Mouse (Mus musculus): ENCODE measurements at regions not wholly inside any gene's neighbourhood (a gene's known extent, or its start where the extent isn't known, plus 50 kb on each side); places are given as distances from the start of the nearest gene placed in this dataset.

DNA sequence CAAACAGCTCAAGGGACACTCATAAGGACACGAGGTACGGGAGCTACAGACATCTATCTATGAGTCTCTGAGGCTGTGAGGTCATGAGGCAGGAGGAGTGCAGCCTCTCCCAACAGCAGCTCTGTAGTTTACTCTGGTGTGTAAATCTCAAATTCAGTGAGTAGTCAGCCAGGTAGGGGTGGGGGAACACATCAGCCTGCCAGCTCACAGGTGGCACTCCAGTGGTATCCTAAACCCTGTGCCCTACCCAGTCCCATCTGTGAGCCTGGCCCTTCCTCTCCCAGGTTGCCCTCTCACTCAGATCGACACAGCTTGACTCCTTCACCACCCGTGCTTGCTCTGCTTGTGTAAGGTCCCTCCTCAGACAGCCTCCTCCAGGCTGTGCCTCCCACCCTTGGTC, 202.2 kb downstream of the Sipa1l2 start:
- no peak for DNase-seq (ENCODE audit: low spot score)

DNA sequence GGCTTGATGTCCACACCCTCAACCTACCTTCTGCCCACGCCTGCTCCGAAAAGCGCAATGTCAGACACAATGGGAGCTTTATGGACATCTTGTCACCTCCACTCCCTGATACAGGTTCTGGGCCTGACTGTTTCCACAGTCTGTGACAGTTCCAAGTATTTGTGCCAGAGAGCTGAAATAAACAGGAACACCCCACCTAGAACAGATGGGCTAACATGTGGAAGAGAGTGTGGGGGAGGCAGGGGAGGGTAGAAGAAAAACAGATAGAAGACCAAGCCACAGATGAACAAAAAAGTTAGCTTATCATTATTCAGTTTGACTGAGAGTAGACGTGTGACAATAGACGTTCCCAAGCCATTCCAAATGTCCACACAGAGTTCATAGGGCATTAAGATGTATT, 204.6 kb downstream of the Sipa1l2 start:
- no peak for DNase-seq (ENCODE audit: low spot score)

DNA sequence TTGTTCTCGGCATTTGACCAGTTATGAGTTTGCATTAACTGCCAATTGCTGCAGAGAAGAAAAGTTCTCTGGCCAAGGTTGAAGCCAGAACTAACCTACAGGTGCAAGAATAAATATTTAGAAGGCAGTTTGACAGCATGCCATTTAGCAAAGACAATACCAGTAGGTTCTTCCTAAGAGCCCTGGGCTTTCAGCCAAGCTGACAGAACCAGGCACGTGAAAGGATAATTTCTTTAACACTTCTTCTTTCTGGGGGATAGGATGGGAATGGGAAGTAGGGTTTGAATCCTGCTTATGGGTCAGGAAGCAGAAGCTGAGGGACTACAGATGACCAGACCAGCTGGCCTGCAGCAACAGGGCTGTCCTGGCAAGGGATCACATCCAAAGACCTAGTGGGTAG, 210.2 kb downstream of the Sipa1l2 start:
- DNase-seq (ENCODE audit: low spot score), result no peak

DNA sequence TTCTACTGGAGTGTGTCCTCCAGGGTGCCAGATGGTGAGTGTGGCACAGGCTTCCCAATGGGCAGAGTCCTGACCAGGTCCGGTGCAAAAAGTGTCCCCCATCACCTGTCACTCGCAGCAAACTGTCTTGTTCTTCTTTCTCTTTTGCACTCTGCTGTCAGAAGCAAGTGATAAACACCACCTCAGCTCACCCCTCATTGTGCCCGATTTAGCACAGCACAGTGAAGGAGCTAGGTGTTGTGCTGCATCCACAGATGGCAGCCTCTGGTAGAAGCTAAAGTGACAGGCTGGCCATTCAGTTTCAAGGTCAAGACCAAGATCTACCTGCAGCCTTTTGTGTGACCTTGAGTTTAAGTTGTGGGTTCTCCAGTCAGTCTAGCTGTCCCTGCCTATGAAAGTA, 211.8 kb downstream of the Sipa1l2 start:
- no peak for DNase-seq (ENCODE audit: low spot score)

DNA sequence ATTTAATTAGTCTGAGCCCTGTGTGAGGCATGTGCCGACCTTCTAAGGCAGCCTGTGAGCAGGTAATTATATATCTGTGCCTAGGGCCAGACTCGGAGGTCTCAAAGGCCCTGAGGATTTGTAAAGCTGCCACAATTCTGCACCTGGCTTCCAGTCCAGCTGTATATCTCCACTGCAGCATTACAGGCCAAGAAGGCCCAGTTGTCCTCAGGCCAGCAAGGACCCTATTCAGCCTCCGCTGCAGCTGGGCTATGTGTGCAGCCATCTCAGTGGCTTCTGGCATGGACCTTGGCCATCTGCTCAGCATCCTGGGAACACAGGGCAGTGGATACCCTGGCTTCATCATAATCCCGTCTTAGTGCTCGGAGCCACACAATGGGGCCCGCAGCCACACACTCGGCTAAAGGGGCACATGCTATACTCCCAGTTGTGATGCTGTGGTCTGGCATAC, 214.5 kb downstream of the Sipa1l2 start:
- DNase-seq (ENCODE audit: low spot score), result peak; percentile 70

DNA sequence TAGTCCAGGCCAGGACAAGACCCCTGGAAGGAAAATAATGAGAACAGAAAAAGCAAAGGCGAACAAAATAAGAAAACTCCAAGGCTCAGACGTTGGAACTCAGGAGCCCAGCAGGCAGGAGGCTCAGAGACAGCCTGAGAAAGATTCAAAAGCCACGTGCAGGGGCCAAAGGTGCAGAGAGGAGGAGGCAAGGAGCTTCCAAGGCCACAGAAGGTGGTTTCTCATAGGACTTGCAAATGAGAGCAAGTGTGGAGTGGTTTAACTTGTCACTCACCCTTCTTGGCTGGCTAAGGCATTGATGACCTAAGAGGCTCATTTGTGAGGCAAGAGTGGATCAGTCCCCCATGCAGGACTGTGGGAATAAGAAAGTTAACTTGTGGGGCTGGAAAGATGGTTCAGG, 217.3 kb downstream of the Sipa1l2 start:
- DNase-seq (ENCODE audit: low spot score), result no peak

DNA sequence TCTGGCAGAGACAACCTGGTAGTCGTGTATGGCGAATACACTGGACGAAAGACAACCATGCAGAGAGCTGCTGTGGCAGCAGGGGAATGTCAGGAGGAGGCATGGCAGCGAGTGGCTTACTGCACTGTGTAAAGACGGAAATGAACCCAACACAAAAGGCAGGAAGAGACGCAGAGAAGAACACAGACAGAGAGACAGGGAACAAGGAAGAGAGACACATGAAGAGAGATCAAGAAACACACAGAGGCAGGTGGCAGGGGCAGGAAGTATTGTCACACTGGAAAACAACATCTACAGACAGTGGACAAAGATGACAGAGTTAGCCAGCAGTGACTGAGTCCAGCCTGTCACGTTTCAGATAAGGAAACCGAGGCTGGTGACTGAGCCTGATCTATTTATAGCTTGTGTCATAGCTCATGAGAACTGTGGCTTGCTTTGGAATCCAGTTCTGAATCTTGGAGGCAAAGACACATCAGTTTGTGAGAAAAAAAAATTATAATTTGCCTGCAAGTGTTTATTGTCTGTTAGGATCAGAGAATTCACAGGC, 218.0 kb downstream of the Sipa1l2 start:
- DNase-seq (ENCODE audit: low spot score), result no peak

DNA sequence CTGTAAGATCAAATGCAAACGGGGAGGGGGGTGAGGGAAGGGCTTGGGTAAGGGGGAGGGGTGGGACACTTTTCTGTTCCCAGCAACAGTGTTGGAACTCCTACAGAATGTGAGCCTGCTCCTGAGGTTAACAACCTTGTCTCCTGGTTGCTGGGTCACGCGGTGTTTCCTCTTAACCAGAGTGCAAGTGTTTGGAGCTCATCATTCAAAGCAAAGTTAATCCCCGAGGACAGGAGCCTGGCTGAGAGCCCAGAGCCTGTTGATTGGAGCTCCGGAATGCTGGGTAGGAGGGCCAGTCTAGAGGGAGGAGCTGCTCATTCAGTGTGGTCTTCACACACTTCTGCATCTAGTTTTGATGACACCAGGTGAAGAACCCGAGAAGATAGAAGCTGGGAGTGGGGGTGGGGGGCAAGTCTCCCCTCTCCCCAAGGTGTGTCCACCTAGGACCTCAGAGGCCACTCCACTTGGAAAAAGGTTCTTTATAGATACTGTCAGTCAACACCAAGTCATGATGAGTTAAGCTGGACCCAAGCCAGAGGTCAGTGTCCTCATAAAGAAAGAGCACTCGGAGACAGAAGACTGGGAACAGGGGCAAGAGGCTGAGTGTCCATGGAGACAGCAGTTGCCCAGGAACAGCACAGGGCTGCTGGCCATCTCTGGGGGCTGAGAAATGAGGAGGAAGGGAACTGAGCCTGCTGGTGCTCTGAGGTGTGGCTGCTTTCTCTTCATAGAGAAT, 220.2 kb downstream of the Sipa1l2 start:
- peak; percentile 99 for DNase-seq (ENCODE audit: low spot score)

DNA sequence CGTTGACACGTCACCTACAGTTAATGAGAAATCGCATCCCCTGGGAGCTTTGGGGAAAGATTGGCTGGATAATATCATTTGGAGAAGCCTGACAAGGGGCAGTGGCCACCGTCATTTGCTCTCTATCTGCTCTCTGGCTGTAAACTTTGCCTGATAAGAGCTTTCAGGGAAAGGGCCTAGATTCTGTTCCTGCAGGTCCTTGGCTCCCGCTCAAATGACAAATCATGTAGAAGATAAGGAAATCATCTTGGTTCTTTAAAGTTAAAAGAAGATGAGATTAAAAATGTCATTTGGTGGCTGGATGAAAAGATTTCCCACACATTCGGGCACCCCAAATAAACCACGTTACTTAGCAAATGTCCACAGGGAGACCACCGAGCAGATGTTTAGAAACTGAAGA, 223.4 kb downstream of the Sipa1l2 start:
- DNase-seq (ENCODE audit: low spot score), result peak; percentile 82

DNA sequence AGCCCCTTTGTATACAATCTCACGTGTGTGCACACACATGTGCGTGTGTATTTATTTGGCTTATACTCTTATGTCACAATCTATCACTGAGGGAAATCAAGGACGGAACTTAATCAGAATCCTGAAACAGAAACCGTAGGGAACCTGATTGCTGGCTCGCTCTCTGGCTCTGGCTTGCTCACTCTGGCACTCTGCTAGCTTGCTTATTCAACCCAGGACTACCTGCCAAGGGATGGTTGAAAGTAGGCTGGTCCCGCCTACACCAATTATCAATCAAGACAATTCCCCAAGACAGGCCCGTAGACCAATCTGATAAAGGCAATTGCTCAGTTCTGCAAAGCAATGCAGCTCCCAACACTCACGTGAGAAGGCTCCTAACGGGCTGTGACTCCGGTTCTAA, 224.0 kb downstream of the Sipa1l2 start:
- peak; percentile 76 for DNase-seq (ENCODE audit: low spot score)

DNA sequence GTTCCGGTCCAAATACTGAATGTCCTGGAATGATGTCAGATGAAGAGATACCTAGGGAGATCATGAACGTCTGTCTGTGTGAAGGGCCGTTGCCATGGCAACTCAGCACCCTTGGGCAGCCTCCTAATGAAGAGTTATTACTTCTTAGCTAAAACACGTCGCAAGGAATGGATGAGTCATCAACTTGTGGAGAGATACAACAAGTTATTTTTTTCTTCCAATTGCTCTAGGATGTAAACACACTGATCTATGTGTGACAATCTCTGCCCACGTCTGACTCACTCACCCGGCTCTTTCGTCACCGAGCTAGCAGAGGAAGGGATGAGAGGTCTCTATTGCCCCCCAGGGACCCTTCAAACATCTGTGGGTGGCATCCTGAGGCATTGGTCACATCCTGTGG, 225.7 kb downstream of the Sipa1l2 start:
- DNase-seq (ENCODE audit: low spot score), result peak; percentile 91

DNA sequence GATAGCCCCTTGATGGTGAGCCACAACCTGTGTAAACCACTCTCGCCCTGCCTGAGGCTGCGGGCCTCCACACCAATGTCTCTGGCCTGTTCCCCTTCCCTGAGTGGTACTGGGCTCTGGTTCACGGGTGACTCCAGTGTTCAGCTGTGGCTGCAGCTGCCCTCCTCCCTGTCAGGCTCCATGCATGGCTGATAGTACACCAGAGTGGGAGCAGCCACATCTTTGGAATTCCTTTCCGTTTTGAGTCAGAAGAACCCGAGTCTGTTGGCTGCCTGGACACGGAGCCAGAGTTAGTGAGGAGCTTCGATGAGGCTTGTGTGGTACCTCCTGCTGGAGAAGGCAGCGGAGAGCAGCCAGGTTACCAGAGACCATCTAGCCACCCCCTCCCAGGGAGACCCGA, 227.1 kb downstream of the Sipa1l2 start:
- no peak for DNase-seq (ENCODE audit: low spot score)

DNA sequence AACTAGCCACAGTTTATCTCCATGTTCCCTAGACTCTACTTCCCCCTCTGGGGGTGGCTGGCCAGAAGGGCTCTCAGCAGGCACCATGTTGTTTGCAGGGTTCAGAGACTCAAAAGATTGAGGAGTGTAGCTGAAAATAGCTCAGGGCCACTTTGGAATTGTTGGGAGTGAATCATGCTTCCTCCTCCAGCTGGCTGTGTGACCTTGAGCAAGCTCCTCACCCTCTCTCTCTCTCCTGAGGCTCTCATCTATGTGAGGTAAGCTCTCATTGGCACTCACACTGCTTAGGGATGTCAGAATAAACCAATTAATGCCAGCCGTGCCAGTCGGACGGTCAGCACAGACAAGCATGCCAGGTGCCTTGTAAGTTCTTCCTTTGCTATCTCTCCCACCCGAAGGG, 228.0 kb downstream of the Sipa1l2 start:
- DNase-seq (ENCODE audit: low spot score), result no peak

DNA sequence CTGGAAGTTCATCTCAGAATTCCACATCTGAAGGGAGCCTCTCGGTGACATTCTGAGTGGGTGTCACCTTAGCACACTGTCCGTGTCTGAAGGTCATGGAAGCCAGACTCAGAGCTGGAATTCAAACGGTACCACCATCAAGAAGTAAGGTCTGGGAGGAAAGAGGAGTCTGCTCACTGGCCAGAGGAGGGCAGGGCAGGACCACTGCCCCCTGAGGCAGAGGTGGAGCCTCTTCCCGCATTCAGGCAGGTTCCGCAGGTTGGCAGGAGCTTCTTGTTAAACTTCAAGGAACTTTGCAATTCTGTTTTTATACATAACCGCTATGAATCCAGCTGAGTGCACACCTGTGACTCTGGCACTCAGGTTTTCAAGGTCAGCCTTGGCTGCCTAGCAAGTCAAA, 231.4 kb downstream of the Sipa1l2 start:
- peak; percentile 87 for DNase-seq (ENCODE audit: low spot score)

DNA sequence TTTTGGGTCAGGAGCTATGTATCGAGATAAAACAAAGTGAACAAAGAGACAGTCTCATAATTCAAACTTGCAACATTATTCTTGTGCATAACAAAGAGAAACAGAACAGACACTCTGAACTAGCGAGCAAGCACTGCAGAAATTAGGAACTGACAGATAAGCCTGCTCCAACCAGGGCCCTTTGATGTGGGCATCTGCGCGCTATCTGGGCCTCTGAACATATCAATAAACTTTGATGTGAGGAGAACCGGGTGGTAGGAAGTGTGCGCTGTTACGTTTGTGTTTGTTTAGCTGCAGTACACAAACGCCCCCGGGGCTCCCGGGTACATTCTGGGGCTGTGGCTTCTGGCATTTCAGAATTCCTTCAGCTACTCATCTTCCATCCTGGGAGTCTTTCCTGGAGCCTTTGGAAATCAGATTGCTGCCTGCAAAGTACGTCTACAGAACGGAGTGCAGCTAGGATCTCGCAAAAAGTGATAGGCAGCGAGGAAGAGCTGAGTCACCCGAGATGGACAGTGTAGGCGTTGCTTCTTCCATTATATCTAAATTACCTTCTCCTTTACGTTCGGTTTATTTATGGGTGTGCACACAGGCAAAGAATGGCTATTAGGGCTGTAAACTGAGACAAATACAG, 232.0 kb downstream of the Sipa1l2 start:
- DNase-seq (ENCODE audit: low spot score), result peak; percentile 66

DNA sequence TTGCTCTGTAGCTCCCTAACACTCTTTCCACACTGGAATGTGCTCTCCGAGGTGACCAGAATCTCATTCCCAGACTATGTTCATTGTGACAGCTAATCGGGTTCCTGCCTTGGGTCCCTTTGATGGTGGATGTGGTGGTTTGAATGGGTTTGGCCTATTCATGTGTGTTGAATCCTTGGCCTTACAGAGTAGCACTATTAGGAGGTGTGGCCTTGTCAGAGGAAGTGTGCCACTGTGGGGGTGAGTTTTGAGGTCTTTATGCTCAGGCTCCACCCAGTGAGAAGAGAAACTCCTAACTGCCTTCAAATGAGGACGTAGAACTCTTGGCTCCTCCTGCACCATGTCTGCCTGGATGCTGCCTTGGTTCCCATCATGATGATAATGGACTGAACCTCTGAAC, 232.8 kb downstream of the Sipa1l2 start:
- DNase-seq (ENCODE audit: low spot score), result no peak

DNA sequence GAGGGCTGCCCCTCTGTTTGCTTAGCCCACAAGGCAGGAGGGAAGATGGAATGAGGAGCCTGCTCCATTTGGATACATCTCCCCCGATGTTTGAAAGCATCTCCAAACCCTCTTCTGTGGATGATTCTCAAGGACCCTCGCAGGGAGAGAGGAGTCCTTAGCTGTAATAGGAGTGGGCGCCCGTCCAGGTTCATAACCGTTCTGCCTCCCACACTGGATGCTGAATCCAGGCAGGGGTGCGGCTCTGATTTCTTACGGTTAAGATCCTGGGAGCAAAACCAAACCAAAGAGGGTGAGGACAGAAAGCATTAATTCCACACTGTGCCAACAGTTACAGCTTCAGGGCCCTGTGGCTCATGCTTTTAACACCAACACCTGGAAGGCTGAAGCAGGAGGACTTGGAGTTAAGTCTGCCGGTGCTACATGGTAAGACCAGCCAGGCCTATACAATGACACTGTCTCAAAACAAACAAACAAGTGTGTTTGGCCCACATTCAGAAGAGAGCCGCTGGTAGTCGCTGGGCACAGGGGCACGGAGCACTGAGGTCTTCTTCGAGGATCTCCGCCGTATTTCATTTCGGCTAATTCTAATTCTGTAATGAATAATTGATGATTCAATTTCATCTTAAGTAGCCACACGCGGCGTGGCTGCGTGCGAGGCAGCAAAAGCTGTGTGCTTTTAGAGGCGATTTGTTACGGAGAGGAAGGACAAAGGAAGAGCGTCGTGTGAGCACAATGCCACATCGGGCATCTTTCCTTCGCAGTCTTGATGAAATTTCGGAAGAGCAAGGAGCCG, 233.8 kb downstream of the Sipa1l2 start:
- DNase-seq (ENCODE audit: low spot score), result peak; percentile 68

DNA sequence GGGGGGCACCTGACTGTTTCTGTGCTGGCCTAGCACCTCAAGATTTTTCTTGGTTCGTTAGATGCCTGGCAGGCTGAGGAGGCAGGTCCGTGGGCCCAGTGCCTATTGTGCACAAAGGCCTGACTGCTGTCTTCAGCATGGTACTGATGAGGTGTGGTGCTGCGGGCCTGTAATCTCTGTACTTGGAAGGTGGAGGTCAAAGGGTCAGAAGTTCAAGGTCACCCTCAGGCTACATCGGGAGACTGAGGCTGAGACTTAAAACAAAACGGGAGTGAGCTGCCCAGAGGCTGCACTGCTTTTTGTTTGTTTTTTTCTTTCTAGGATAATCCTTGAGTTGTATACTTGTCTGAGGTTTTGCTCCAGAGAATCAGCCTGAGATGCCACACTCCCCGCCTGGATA, 234.4 kb downstream of the Sipa1l2 start:
- DNase-seq (ENCODE audit: low spot score), result no peak

DNA sequence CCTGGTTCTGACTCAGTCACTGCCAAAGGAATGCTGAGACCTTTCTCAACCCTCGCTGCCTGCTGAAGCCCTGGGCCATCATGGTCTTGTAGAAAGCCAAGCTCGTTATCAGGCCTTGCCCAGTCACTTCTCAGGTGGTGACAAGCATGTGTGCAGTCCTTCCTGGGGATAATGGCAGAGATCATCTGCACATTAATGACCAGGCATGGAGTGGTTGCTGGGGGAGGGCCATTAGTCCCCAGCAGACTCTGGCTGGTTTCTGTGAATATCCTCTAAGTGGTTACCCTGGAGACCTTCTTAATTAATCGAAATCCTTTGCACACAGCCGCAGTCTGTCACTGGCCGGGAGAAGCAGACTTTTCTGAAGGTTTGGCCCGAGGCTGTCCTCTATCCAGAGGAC, 239.0 kb downstream of the Sipa1l2 start:
- peak; percentile 76 for DNase-seq (ENCODE audit: low spot score)

DNA sequence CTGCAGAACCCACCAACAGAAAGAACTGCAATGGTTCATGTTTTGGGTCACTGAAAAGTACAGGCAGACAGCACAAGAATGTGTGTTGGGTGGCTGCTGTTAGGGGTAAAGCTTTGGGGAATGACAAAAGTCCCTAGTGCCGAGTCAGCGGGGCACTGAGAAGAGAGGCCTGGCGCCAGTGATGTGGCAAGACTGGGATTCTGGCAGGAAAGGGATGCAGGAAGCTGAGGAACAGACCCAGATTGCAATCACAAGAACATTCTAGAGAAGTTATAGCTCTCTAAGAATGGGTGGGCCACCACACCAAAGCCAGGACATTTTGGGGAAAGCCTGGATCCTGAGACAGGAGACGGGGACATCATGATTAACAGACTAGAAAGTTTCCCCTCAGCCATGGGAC, 241.0 kb downstream of the Sipa1l2 start:
- DNase-seq (ENCODE audit: low spot score), result no peak

DNA sequence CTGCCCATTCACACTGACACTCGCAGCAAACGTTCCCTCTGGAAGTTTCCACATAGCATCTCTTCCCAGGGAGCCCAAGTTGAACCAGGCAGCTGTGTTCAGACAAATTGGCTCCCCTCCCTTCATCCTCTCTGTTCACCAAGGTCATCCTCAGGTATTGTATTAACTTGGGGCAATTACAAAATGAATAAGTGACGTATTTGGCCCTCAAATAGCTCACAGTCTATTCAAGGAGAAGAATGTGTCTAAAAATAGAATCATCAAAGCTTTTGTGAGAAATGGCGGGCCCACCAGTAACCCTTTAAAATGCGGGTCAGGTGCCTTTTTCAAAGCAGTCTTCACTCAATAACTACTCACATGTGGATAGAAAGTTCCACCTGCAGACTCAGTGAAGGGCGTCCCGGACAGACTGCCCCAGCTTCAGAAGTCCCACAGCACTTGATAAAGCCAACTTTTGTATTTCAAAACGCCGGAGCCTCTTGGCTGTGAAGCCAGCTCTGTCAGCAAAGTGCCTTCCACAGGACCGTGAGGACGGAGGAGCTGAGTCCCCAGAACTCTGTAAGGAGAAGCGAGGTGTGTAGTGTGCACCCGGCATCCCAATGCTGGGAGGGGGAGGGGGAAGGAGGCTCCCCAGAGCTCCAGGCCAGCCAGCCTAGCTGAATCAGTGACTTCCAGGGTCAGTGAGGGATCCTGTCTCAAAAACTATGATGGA, 241.9 kb downstream of the Sipa1l2 start:
- no peak for DNase-seq (ENCODE audit: low spot score)

DNA sequence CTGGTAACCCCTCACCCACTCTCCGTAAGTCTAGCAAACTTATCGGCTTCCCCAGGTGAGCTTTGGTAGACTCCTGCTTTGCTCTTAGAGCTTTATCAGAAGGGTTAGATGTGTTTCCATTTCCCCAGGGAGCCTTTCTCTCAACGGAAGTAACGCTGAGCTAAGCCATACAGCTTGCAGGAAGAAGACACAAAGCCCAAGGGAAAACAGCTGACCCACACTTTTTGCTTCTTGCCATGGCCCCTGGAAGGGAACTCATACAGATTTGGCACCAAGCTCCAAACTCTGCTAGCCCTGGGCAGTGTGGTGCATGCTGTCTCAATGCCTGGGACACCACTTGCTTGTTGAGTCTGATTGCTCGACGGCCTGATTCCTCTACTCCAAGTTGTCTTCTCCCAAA, 242.6 kb downstream of the Sipa1l2 start:
- no peak for DNase-seq (ENCODE audit: low spot score)
